Mouse (Mus musculus) duodenum, adult 2 months (tissue): ENCODE results near the gene Dnah12. TPM values are rescaled to one million over a fixed set of nuclear protein-coding genes. Genes with fewer than 3 reads are reported as not detected.

Experiments
- polyA plus RNA-seq: library from polyadenylated mRNA; depleted of rRNA; stranded (reverse); fragments of >200 nt; gene quantifications from 2 replicates; pipeline ENCODE4 v1.2.3, GENCODE M21; 2012; ENCODE audit warnings: low replicate concordance; rRNA removed

Gene Dnah12
- polyA plus RNA-seq, result not detected in 2 replicates

DNA sequence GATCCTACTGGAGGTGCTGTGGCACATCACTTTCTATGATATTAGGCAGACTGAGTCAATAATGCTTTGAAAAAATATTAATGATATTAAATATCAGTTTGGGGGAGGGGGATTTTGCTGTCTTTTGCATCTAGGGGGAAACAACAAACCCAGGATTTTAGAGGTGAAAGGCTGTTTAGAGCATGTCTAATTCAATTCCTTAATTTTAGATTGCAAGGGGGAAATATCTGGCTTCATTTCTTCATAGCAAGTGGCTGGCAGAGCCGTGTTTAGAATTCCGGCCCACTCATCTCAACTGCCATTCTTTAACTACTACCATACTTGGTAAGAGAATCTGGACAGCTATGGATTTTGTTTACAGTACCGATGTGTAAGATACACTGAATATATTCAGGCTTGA, at the start of gene Dnah12:
Gene Dnah12 (plus strand): TSS at position 301 of the 400 bp plus-strand sequence.

DNA sequence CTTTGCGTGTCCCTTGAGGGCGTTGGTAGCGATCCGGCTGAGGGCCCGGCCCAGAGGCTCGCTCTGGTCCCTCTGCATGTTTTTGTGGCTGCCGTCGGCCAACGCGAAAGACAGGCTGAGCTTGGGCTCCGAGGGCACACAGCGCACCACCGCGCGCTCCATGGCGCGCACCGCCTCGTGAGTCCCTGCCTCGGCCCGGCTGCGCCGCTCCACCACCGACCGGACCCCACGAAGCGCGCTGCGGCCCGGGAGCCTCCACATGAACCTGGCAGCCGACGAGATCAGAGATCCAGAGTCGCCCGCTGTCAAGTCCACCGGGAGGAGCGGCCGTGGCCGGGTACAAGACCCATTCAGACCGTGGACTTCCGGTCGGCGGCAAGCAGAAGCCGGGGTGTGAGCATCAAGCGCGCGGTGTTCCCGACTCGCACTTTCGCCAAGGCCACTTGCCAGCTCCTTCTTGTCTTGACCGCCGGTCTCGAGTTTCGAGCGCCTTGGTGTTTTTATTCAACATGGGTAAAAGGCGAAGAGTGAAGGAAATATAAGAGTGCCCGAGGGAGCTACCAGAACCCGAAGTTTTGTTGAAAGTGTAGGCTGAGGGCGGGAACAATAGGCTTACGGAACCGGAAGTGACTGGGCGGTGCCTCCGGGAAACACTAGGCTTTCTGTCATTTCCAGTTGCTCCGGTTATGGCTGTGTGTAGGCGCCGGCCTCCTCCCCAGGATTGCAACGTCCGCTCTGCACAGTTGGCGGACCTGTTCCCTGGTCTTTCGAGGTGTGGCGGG, 23.6 kb upstream of the Dnah12 start, which contains the start of gene Pde12:
Gene Pde12 (minus strand): TSS at position 592 of the 782 bp plus-strand sequence.

DNA sequence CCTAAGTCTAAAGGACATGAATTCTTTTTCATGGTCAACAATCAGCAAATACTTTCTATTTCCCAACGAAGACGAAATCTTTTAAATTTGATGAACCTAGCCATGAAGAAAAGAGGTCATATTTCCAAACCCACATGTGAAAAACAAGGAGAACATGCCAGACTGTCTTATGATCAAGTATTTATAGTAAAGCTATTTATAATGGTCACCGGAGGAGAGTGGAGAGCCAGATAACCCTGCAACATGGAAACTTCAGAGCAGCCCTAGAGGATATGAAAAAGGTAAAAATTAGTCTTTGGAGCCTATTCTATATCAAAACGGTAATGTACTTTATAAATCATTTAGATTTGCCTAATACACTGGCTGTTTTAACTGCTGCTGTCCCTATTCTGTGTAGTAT, 201.3 kb downstream of the Dnah12 start, which contains the start of gene Asb14:
Gene Asb14 (plus strand): TSS at position 166 of the 400 bp plus-strand sequence.

Other genes starting within 250 kb of the Dnah12 start
- 18.3 and 25.0 TPM in 2 replicates for gene Slmap, start 158.3 kb upstream of the Dnah12 start, polyA plus RNA-seq
- 5.3 and 6.7 TPM in 2 replicates for gene Dennd6a, start 119.4 kb upstream of the Dnah12 start, polyA plus RNA-seq
- 299 and 464 TPM in 2 replicates for gene Arf4, start 55.2 kb upstream of the Dnah12 start, polyA plus RNA-seq
- gene Pde12, start 23.4 kb upstream of the Dnah12 start, polyA plus RNA-seq, result 3.9 and 4.3 TPM in 2 replicates
- not detected in 2 replicates for gene Asb14, start 201.3 kb downstream of the Dnah12 start, polyA plus RNA-seq